Mouse (Mus musculus): ENCODE data around the gene Calm2. TPM values are rescaled to one million over a fixed set of nuclear protein-coding genes. Genes with fewer than 3 reads are reported as not detected.

Gene Calm2
- total and polyA plus RNA-seq, 3 experiments, result 203 to 604 (median 546) TPM

GRCm38 (mm10) chr17:87470282-87470681, 23.5 kb upstream of the Calm2 start:
- no peaks in the 10 kb centered on the region for H3K79me2 ChIP-seq (replicated peaks; ENCODE audit: control insufficient read depth, extremely low read depth, insufficient read depth, poor library complexity, severe bottlenecking)
- no peak overlapping the region for H3K9ac ChIP-seq (ENCODE audit: insufficient read depth, low read depth)
- no peak overlapping the region for H3K4me2 ChIP-seq (ENCODE audit: insufficient read depth, low read depth, poor library complexity, severe bottlenecking)
- no peaks in the 10 kb centered on the region for H3K9me3 ChIP-seq (replicated peaks; ENCODE audit: low read length)
- no peaks in the 10 kb centered on the region for H3K27me3 ChIP-seq (replicated peaks)
- TF ChIP-seq EP300 (IDR thresholded peaks at IDR 0.05; ENCODE audit: low read length) (no peak), RCOR1 (conservative IDR thresholded peaks at IDR 0.05; ENCODE audit: low read depth, low read length) (no peak), ZMIZ1 (IDR thresholded peaks at IDR 0.05; ENCODE audit: low read depth, low read length) (no peak), ZKSCAN1 (IDR thresholded peaks at IDR 0.05; ENCODE audit: borderline replicate concordance, low read depth, low read length) (no peak), UBTF (IDR thresholded peaks at IDR 0.05; ENCODE audit: low read depth, low read length) (no peak), ZC3H11A (IDR thresholded peaks at IDR 0.05; ENCODE audit: low read depth, low read length) (no peak), NELFE (IDR thresholded peaks at IDR 0.05; ENCODE audit: low read depth, low read length) (no peak), POLR2A (IDR thresholded peaks at IDR 0.05; ENCODE audit: low read depth, low read length) (no peak), JUN (IDR thresholded peaks at IDR 0.05; ENCODE audit: insufficient read depth, low read depth, low read length) (no peak), MAX (IDR thresholded peaks at IDR 0.05; ENCODE audit: low read length) (no peak)
- H3K27ac ChIP-seq (ENCODE audit: insufficient read depth, low read depth), result no peak overlapping the region
- dilution Hi-C loops (cut with MboI; ENCODE audit: extremely low pct_ligation_motif_present, extremely low pct_unique_long_range_greater_than_20kb, low sequenced_read_pairs) (no loop called here), in situ Hi-C loops (cut with MboI; ENCODE audit: low pct_ligation_motif_present, low pct_unique_long_range_greater_than_20kb, low sequenced_read_pairs) (no loop called here)
- H3K36me3 ChIP-seq (replicated peaks in 1 of 2; ENCODE audit: control insufficient read depth in 1 of 2, insufficient read depth in 1 of 2, low read length in 1 of 2), result no peaks in the 10 kb centered on the region
- no peak overlapping the region for H3K4me3 ChIP-seq (replicated peaks in 1 of 3; ENCODE audit: low read depth in 2 of 3, low read length in 2 of 3, poor library complexity in 1 of 3)
- no peak for DNase-seq (ENCODE audit: extremely low read depth)
- H3K4me1 ChIP-seq (ENCODE audit: control insufficient read depth in 1 of 2, insufficient read depth in 2 of 2), result peaks cover 2 to 3% of the 10 kb centered on the region in 2 experiments; a peak in 1 of 4 replicates

- Histone ChIP-seq H3K4me1 (ENCODE audit: control insufficient read depth in 1 of 2, insufficient read depth in 2 of 2) (peaks cover 2 to 3% of the 10 kb centered on the region in 2 experiments; a peak in 1 of 4 replicates), H3K27me3 (replicated peaks) (no peaks in the 10 kb centered on the region), H3K9ac (ENCODE audit: insufficient read depth, low read depth) (no peak overlapping the region), H3K4me3 (replicated peaks in 1 of 3; ENCODE audit: low read depth in 2 of 3, low read length in 2 of 3, poor library complexity in 1 of 3) (no peak overlapping the region), H3K79me2 (replicated peaks; ENCODE audit: control insufficient read depth, extremely low read depth, insufficient read depth, poor library complexity, severe bottlenecking) (no peaks in the 10 kb centered on the region), H3K4me2 (ENCODE audit: insufficient read depth, low read depth, poor library complexity, severe bottlenecking) (no peak overlapping the region), H3K36me3 (replicated peaks in 1 of 2; ENCODE audit: control insufficient read depth in 1 of 2, insufficient read depth in 1 of 2, low read length in 1 of 2) (no peaks in the 10 kb centered on the region), H3K9me3 (replicated peaks; ENCODE audit: low read length) (no peaks in the 10 kb centered on the region), H3K27ac (ENCODE audit: insufficient read depth, low read depth) (no peak overlapping the region)
- in situ Hi-C loops (cut with MboI; ENCODE audit: low pct_ligation_motif_present, low pct_unique_long_range_greater_than_20kb, low sequenced_read_pairs), result no loop called here
- dilution Hi-C loops (cut with MboI; ENCODE audit: extremely low pct_ligation_motif_present, extremely low pct_unique_long_range_greater_than_20kb, low sequenced_read_pairs), result no loop called here
- no peak for DNase-seq (ENCODE audit: extremely low read depth)
- TF ChIP-seq IRF4 (IDR thresholded peaks at IDR 0.05; ENCODE audit: low read depth, low read length) (no peak), GABPA (IDR thresholded peaks at IDR 0.05; ENCODE audit: insufficient replicate concordance, low read depth, low read length) (no peak), HCFC1 (IDR thresholded peaks at IDR 0.05; ENCODE audit: low read depth, low read length) (no peak), PAX5 (IDR thresholded peaks at IDR 0.05; ENCODE audit: low read length) (no peak), ETS1 (conservative IDR thresholded peaks at IDR 0.05; ENCODE audit: low read depth, low read length) (no peak), ELF1 (IDR thresholded peaks at IDR 0.05; ENCODE audit: low read depth, low read length) (no peak), MEF2A (IDR thresholded peaks at IDR 0.05; ENCODE audit: borderline replicate concordance, low read depth, low read length) (no peak), SIN3A (IDR thresholded peaks at IDR 0.05; ENCODE audit: low read length) (no peak)
Observed at GRCm38 (mm10) chr17:87469428-87469827, 22.7 kb upstream of the Calm2 start.
